14 mouse cellular contexts compared by ENCODE assay signal in genomic region chr9:71361961-71362360, GRCm38 (mm10).
A peak's percentile ranks its signal among the peaks of the same experiment; 100 is the strongest.
DNase-seq lines count a peak whose midpoint lies in the region; ATAC-seq and TF ChIP-seq lines count a peak whose summit lies in the region.
"Had no signal": no experiment of that assay in that cellular context is flagged by ENCODE, and none has a peak within 500 bp of the region (broad histone marks: within the 10 kb centered on the region; RNA-seq: fewer than 3 reads in every experiment).

No protein-coding gene starts in this region.

- no peak for ATAC-seq in kidney, postnatal 0 days (replicated peaks; ENCODE audit: low FRiP score, low read depth)
- ATAC-seq in heart, postnatal 0 days (ENCODE audit: insufficient read depth, low read depth), result peak; percentile 41; the same call in 1 of the 2 replicates
- no peak for ATAC-seq in megakaryocyte-erythroid progenitor cell, adult 5-6 weeks (replicated peaks; ENCODE audit: low FRiP score, low TSS enrichment, poor library complexity, severe bottlenecking)
- ATAC-seq: forebrain, postnatal 0 days had no signal

- H3K27me3 ChIP-seq in kidney, postnatal 0 days (ENCODE audit: insufficient read depth, low read length), result no peaks in the 10 kb centered on the region
- H3K27me3 ChIP-seq in heart, postnatal 0 days (ENCODE audit: control insufficient read depth, insufficient read depth, low read length), result no peaks in the 10 kb centered on the region
- H3K27me3 ChIP-seq: CH12.LX; heart, embryonic 13.5 days had no signal

- no peaks in the 10 kb centered on the region for H3K36me3 ChIP-seq in kidney, postnatal 0 days (ENCODE audit: insufficient read depth, low read length)
- no peaks in the 10 kb centered on the region for H3K36me3 ChIP-seq in heart, postnatal 0 days (replicated peaks; ENCODE audit: control insufficient read depth, insufficient read depth, low read length)
- H3K36me3 ChIP-seq: heart, embryonic 13.5 days; limb, embryonic 13.5 days had no signal

- no peaks in the 10 kb centered on the region for H3K4me1 ChIP-seq in kidney, postnatal 0 days (replicated peaks; ENCODE audit: insufficient read depth, low read length)
- H3K4me1 ChIP-seq in heart, postnatal 0 days (ENCODE audit: control insufficient read depth, insufficient read depth), result peaks cover 8% of the 10 kb centered on the region

- TF ChIP-seq EP300 in heart, postnatal 0 days (IDR thresholded peaks at IDR 0.05; ENCODE audit: low read depth), result no peak

- DNase-seq in kidney, postnatal 0 days (ENCODE audit: low spot score), result peak; percentile 37
- no peak for DNase-seq in kidney, postnatal 25 days
- DNase-seq in gastrocnemius, adult 8-10 months (ENCODE audit: low spot score in 2 of 2), result peak; percentile 31 to 44
- DNase-seq in heart, postnatal 0 days (ENCODE audit: low spot score), result peak; percentile 13
- DNase-seq in ovary, postnatal 14 days (ENCODE audit: low spot score), result no peak
- DNase-seq in right cerebral cortex, adult 18-20 months, result no peak
- DNase-seq: cerebellum, adult 9-10 months; forebrain, postnatal 0 days; lung, embryonic 14.5 days had no signal

- WGBS in kidney, postnatal 0 days, result 55% methylated on average over 5 of the region's 5 CpGs
- 61% methylated on average over 5 of the region's 5 CpGs for WGBS in heart, postnatal 0 days

- H3K4me2 ChIP-seq in kidney, postnatal 0 days (ENCODE audit: low read length), result no peak overlapping the region
- no peak overlapping the region for H3K4me2 ChIP-seq in heart, postnatal 0 days (ENCODE audit: low read depth, low read length)
- H3K4me2 ChIP-seq: heart, embryonic 13.5 days; limb, embryonic 13.5 days; lung, embryonic 14.5 days had no signal

- TF ChIP-seq CTCF in kidney, postnatal 0 days (IDR thresholded peaks at IDR 0.05; ENCODE audit: low read depth), result no peak
- no peak for TF ChIP-seq CTCF in heart, postnatal 0 days (IDR thresholded peaks at IDR 0.05; ENCODE audit: low read depth)

- H3K9ac ChIP-seq in kidney, postnatal 0 days (ENCODE audit: low read depth, low read length), result no peak overlapping the region
- H3K9ac ChIP-seq in heart, postnatal 0 days (replicated peaks; ENCODE audit: low read depth, low read length), result no peak overlapping the region
- H3K9ac ChIP-seq: forebrain, postnatal 0 days; heart, embryonic 13.5 days; limb, embryonic 13.5 days; lung, embryonic 14.5 days had no signal

- no peak overlapping the region for H3K4me3 ChIP-seq in kidney, postnatal 0 days (replicated peaks; ENCODE audit: low read depth, low read length)
- H3K4me3 ChIP-seq in heart, postnatal 0 days (ENCODE audit: low read depth, low read length), result no peak overlapping the region
- H3K4me3 ChIP-seq: heart, embryonic 13.5 days; left cerebral cortex, adult 2 months; limb, embryonic 13.5 days had no signal

- H3K9me3 ChIP-seq in kidney, postnatal 0 days (replicated peaks; ENCODE audit: low read length), result no peaks in the 10 kb centered on the region
- no peaks in the 10 kb centered on the region for H3K9me3 ChIP-seq in heart, postnatal 0 days (replicated peaks; ENCODE audit: control insufficient read depth, low read length)
- H3K9me3 ChIP-seq: heart, embryonic 13.5 days; limb, embryonic 13.5 days had no signal

- H3K27ac ChIP-seq in kidney, postnatal 0 days, result peak overlapping the region; percentile 62
- H3K27ac ChIP-seq in heart, postnatal 0 days (ENCODE audit: low read depth), result no peak overlapping the region
- H3K27ac ChIP-seq: heart, embryonic 13.5 days; left cerebral cortex, adult 2 months; limb, embryonic 13.5 days had no signal

Comparison
In these comparisons a context has a peak if more than half of its experiments do, and no peak if none do; other contexts are left out.
1. DNase-seq: peak in kidney, postnatal 0 days (single experiment), gastrocnemius, adult 8-10 months (2 of 2) and heart, postnatal 0 days (single experiment); none in kidney, postnatal 25 days (0 of 2), ovary, postnatal 14 days (single experiment) and right cerebral cortex, adult 18-20 months (single experiment).